Comparison of ENCODE assay signal across 8 mouse cellular contexts in the genomic region with DNA sequence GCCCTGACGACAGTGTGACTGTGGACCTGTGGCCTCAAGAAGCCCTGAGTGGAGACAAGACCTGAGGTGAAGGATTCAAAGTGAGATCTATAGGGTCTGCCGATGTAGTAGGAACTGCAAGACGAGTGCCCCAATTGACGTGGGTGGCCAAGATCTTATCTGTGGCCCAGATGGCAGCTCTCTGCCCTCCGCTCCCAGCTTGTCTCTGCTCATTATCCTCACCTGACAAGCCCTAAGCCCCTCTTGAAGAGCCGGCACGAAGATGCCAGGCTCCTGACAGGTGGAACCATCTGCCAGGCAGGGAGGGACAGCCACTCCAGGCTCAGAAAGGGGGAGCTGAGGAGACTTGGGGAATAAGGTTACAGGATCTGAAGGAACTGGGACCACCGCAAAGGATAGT. TPM values are rescaled to one million over a fixed set of nuclear protein-coding genes. Genes with fewer than 3 reads are reported as not detected.
DNase-seq lines count a peak whose midpoint lies in the region; ATAC-seq and TF ChIP-seq lines count a peak whose summit lies in the region.

No protein-coding gene starts in this region.

- H3K9me3 ChIP-seq in heart, embryonic 11.5 days (replicated peaks; ENCODE audit: control insufficient read depth, low read length): no peaks in the 10 kb centered on the region
- no peaks in the 10 kb centered on the region for H3K9me3 ChIP-seq in ES-Bruce4 (replicated peaks; ENCODE audit: control insufficient read depth, insufficient read depth, low read length, poor library complexity, severe bottlenecking)
- no peaks in the 10 kb centered on the region for H3K9me3 ChIP-seq in forebrain, embryonic 12.5 days
- no peaks in the 10 kb centered on the region for H3K9me3 ChIP-seq in liver, embryonic 16.5 days (replicated peaks; ENCODE audit: control insufficient read depth, low read length)

- peaks cover 69% of the 10 kb centered on the region for H3K27me3 ChIP-seq in heart, embryonic 11.5 days (ENCODE audit: control insufficient read depth, insufficient read depth, low read length)
- peaks cover 8% of the 10 kb centered on the region; the same call in 1 of the 2 replicates for H3K27me3 ChIP-seq in ES-Bruce4 (ENCODE audit: control insufficient read depth, insufficient read depth, low read length, poor library complexity, severe bottlenecking)
- peaks cover 62% of the 10 kb centered on the region for H3K27me3 ChIP-seq in forebrain, embryonic 12.5 days
- peaks cover 61% of the 10 kb centered on the region for H3K27me3 ChIP-seq in liver, embryonic 16.5 days (ENCODE audit: control insufficient read depth, insufficient read depth, low read depth, low read length)

- H3K27ac ChIP-seq in heart, embryonic 11.5 days (ENCODE audit: low read depth, low read length): no peak overlapping the region
- no peak overlapping the region for H3K27ac ChIP-seq in ES-Bruce4 (ENCODE audit: insufficient read depth, low read length)
- H3K27ac ChIP-seq in forebrain, embryonic 12.5 days: no peak overlapping the region
- H3K27ac ChIP-seq in liver, embryonic 16.5 days (ENCODE audit: low read length): no peak overlapping the region

- no peak for DNase-seq in heart, postnatal 36 days
- DNase-seq in urinary bladder, postnatal 4 days (ENCODE audit: low spot score in 2 of 2): no peak
- DNase-seq in gastrocnemius, postnatal 14 days: no peak
- DNase-seq in spleen, adult 18-20 months: no peak

- H3K4me1 ChIP-seq in heart, embryonic 11.5 days (ENCODE audit: control insufficient read depth, insufficient read depth, low read length): peaks cover 32% of the 10 kb centered on the region
- H3K4me1 ChIP-seq in ES-Bruce4 (ENCODE audit: control insufficient read depth, insufficient read depth, low read length): no peaks in the 10 kb centered on the region
- peaks cover 52% of the 10 kb centered on the region for H3K4me1 ChIP-seq in forebrain, embryonic 12.5 days
- peaks cover 13% of the 10 kb centered on the region; the same call in 1 of the 2 replicates for H3K4me1 ChIP-seq in liver, embryonic 16.5 days (ENCODE audit: control insufficient read depth, low read depth, low read length)

- H3K36me3 ChIP-seq in heart, embryonic 11.5 days (ENCODE audit: control insufficient read depth, insufficient read depth, low read length): no peaks in the 10 kb centered on the region
- no peaks in the 10 kb centered on the region for H3K36me3 ChIP-seq in ES-Bruce4 (ENCODE audit: control insufficient read depth, insufficient read depth, low read length, poor library complexity, severe bottlenecking)
- peaks cover 14% of the 10 kb centered on the region; the same call in 1 of the 2 replicates for H3K36me3 ChIP-seq in forebrain, embryonic 12.5 days (replicated peaks)
- H3K36me3 ChIP-seq in liver, embryonic 16.5 days (ENCODE audit: control insufficient read depth, insufficient read depth): no peaks in the 10 kb centered on the region

- H3K4me2 ChIP-seq in heart, embryonic 11.5 days: peak overlapping the region; percentile 86
- H3K4me2 ChIP-seq in forebrain, embryonic 12.5 days: peak overlapping the region; percentile 85
- peak overlapping the region; percentile 92 for H3K4me2 ChIP-seq in liver, embryonic 16.5 days (ENCODE audit: low read depth, low read length)

- TF ChIP-seq CTCF in ES-Bruce4 (IDR thresholded peaks at IDR 0.05; ENCODE audit: low read depth, low read length): no peak

- ATAC-seq in heart, embryonic 11.5 days (replicated peaks; ENCODE audit: insufficient number of reproducible peaks, low FRiP score, low TSS enrichment): no peak
- ATAC-seq in forebrain, embryonic 12.5 days (ENCODE audit: low FRiP score): no peak
- 0 out of 2 replicates have a peak, but pooled peaks have one; percentile 7 for ATAC-seq in liver, embryonic 16.5 days (ENCODE audit: low read depth)

- H3K9ac ChIP-seq in heart, embryonic 11.5 days (ENCODE audit: low read depth, low read length): no peak overlapping the region
- peak overlapping the region; percentile 69 for H3K9ac ChIP-seq in ES-Bruce4 (ENCODE audit: low read depth, poor library complexity, severe bottlenecking)
- H3K9ac ChIP-seq in forebrain, embryonic 12.5 days: no peak overlapping the region
- H3K9ac ChIP-seq in liver, embryonic 16.5 days (ENCODE audit: low read depth, low read length): no peak overlapping the region

- intact Hi-C loops in heart, postnatal 36 days (cut with DNase I): loop anchor here (2.0 to 5.0 kb wide), 2 partner anchors 42 to 155 kb away; partner anchors contain the start of gene Cisd3
- intact Hi-C loops in gastrocnemius, postnatal 14 days (cut with DNase I; ENCODE audit: low total_unique reads): loop anchor here (5.0 kb wide), 1 partner anchor 85 kb away; no protein-coding TSS in a partner anchor

- TF ChIP-seq POLR2A in ES-Bruce4 (IDR thresholded peaks at IDR 0.05; ENCODE audit: insufficient read depth, low read length): no peak

- peak overlapping the region; percentile 44; the same call in 1 of the 2 replicates for H3K4me3 ChIP-seq in heart, embryonic 11.5 days (ENCODE audit: low read depth, low read length)
- peak overlapping the region; percentile 95 for H3K4me3 ChIP-seq in ES-Bruce4 (ENCODE audit: low read depth, low read length)
- H3K4me3 ChIP-seq in forebrain, embryonic 12.5 days (replicated peaks): no peak overlapping the region
- H3K4me3 ChIP-seq in liver, embryonic 16.5 days (ENCODE audit: low read depth, low read length): no peak overlapping the region

- no peak for TF ChIP-seq EP300 in ES-Bruce4 (IDR thresholded peaks at IDR 0.05; ENCODE audit: insufficient read depth, low read depth, low read length)

- 8% methylated on average over 8 of the region's 8 CpGs for WGBS in heart, embryonic 11.5 days (ENCODE audit: insufficient replicate concordance)
- 39% methylated on average over 8 of the region's 8 CpGs for WGBS in forebrain, embryonic 12.5 days
- 8% methylated on average over 8 of the region's 8 CpGs for WGBS in liver, embryonic 16.5 days (ENCODE audit: insufficient replicate concordance)

RNA-seq across cellular contexts. Expression of gene 4933428G20Rik, which starts 32.2 kb away (rescaled TPM):
- polyA plus RNA-seq in heart, embryonic 11.5 days (2014; fragmentation: Nextera tagmentation; extraction: Ambion mirVana): 0.11 TPM in 1 of 2 replicates, not detected in the other
- total RNA-seq in heart, postnatal 36 days (2021): not detected
- polyA plus RNA-seq in ES-Bruce4 (2011; ENCODE audit: insufficient read depth, insufficient read length, low read depth, missing spikeins): not detected in 2 replicates
- polyA plus RNA-seq in forebrain, embryonic 12.5 days (2016; fragmentation: Nextera tagmentation; extraction: Ambion mirVana): 0.50 and 0.79 TPM in 2 replicates
- 0.46 and 0.59 TPM in 2 replicates for polyA plus RNA-seq in liver, embryonic 16.5 days (2015; fragmentation: Nextera tagmentation; extraction: Ambion mirVana)
- total RNA-seq in gastrocnemius, postnatal 14 days (2021): not detected

RNA-seq across cellular contexts. Expression of gene Srcin1, which starts 43.6 kb away (rescaled TPM):
- polyA plus RNA-seq in heart, embryonic 11.5 days (2014; fragmentation: Nextera tagmentation; extraction: Ambion mirVana): 0.06 and 0.23 TPM in 2 replicates
- total RNA-seq in heart, postnatal 36 days (2021): under 1 TPM; 0.08 to 0.16 TPM
- polyA plus RNA-seq in ES-Bruce4 (2011; ENCODE audit: insufficient read depth, insufficient read length, low read depth, missing spikeins): 7.7 and 8.3 TPM in 2 replicates
- polyA plus RNA-seq in forebrain, embryonic 12.5 days (2016; fragmentation: Nextera tagmentation; extraction: Ambion mirVana): 5.2 and 5.7 TPM in 2 replicates
- not detected in 2 replicates for polyA plus RNA-seq in liver, embryonic 16.5 days (2015; fragmentation: Nextera tagmentation; extraction: Ambion mirVana)
- under 1 TPM; 0.51 to 0.64 TPM for total RNA-seq in gastrocnemius, postnatal 14 days (2021)

Comparison
In these comparisons a context has a peak if more than half of its experiments do, and no peak if none do; other contexts are left out.
1. H3K4me3 ChIP-seq: peak in heart, embryonic 11.5 days (single experiment) and ES-Bruce4 (single experiment); none in forebrain, embryonic 12.5 days (single experiment) and liver, embryonic 16.5 days (single experiment).
2. Peak in every context shown above with its lines, with median percentiles within 50 percentile points of each other: H3K4me2 ChIP-seq.